ENCODE assay signal across 8 mouse cellular contexts in genomic region chr17:86964502-86964901, GRCm38 (mm10). TPM values are rescaled to one million over a fixed set of nuclear protein-coding genes. Genes with fewer than 3 reads are reported as not detected.
A peak's percentile ranks its signal among the peaks of the same experiment; 100 is the strongest.
DNase-seq lines count a peak whose midpoint lies in the region; ATAC-seq and TF ChIP-seq lines count a peak whose summit lies in the region.

No protein-coding gene starts in this region.

- H3K9ac ChIP-seq in hindbrain, embryonic 12.5 days: peak overlapping the region; percentile 45

- ATAC-seq in Patski: peak; percentile 56
- ATAC-seq in hindbrain, embryonic 12.5 days (ENCODE audit: low FRiP score): peak; percentile 53

- H3K4me1 ChIP-seq in hindbrain, embryonic 12.5 days: peaks cover 36% of the 10 kb centered on the region

- TF ChIP-seq CTCF in Patski (IDR thresholded peaks at IDR 0.05): no peak

- peak overlapping the region; percentile 86 for H3K4me3 ChIP-seq in hindbrain, embryonic 12.5 days

- peak; percentile 68 for DNase-seq in Patski (ENCODE audit: low read depth, low spot score)
- peak; percentile 68 for DNase-seq in cerebellum, adult 9-10 months
- DNase-seq in frontal cortex, postnatal 14 days (ENCODE audit: low spot score in 2 of 2): peak; percentile 47 to 71
- peak; percentile 51 to 67 for DNase-seq in left cerebral cortex, adult 18-20 months (ENCODE audit: low spot score in 2 of 2)
- DNase-seq in lung, postnatal 4 days: peak; percentile 83 to 90
- DNase-seq in retina, postnatal 7 days (ENCODE audit: low read depth, low spot score): peak; percentile 33
- DNase-seq in thymus, postnatal 25 days: no peak

- CTCF ChIA-PET in Patski (lab: Charles Lee): no interaction called here

- H3K9me3 ChIP-seq in hindbrain, embryonic 12.5 days (replicated peaks): no peaks in the 10 kb centered on the region

- H3K27me3 ChIP-seq in Patski: no peaks in the 10 kb centered on the region
- no peaks in the 10 kb centered on the region for H3K27me3 ChIP-seq in hindbrain, embryonic 12.5 days

- POLR2A ChIA-PET in Patski (lab: Charles Lee): no interaction called here

- in situ Hi-C loops in Patski (cut with MboI; ENCODE audit: low pct_unique_long_range_greater_than_20kb): no loop called here

- H3K4me2 ChIP-seq in hindbrain, embryonic 12.5 days (replicated peaks): peak overlapping the region; percentile 90

- H3K27ac ChIP-seq in hindbrain, embryonic 12.5 days: peak overlapping the region; percentile 91

- H3K36me3 ChIP-seq in hindbrain, embryonic 12.5 days: no peaks in the 10 kb centered on the region

- 0% methylated on average over 10 of the region's 10 CpGs for WGBS in hindbrain, embryonic 12.5 days

RNA-seq across cellular contexts. Expression of gene Rhoq, which starts 1.6 kb away (rescaled TPM):
- polyA plus RNA-seq in Patski (2021): 76.8 TPM
- polyA plus RNA-seq in hindbrain, embryonic 12.5 days (2016; fragmentation: Nextera tagmentation; extraction: Ambion mirVana): 16.3 and 19.2 TPM in 2 replicates
- total RNA-seq in left cerebral cortex, adult 18-20 months (2021): 10 to 100 TPM; 37.8 to 46.2 TPM

RNA-seq across cellular contexts. Expression of gene Atp6v1e2, which starts 16.8 kb away (rescaled TPM):
- not detected for polyA plus RNA-seq in Patski (2021)
- polyA plus RNA-seq in hindbrain, embryonic 12.5 days (2016; fragmentation: Nextera tagmentation; extraction: Ambion mirVana): not detected in 2 replicates
- not detected for total RNA-seq in left cerebral cortex, adult 18-20 months (2021)

RNA-seq across cellular contexts. Expression of gene Tmem247, which starts 47.4 kb away (rescaled TPM):
- polyA plus RNA-seq in Patski (2021): not detected
- not detected in 2 replicates for polyA plus RNA-seq in hindbrain, embryonic 12.5 days (2016; fragmentation: Nextera tagmentation; extraction: Ambion mirVana)
- total RNA-seq in left cerebral cortex, adult 18-20 months (2021): not detected
